Mouse (Mus musculus): Measurements from ENCODE around the gene Kif28. TPM values are rescaled to one million over a fixed set of nuclear protein-coding genes. Genes with fewer than 3 reads are reported as not detected.
"Not testable (repeated sequence)": the region's sequence is repeated elsewhere in the genome, so short reads cannot be mapped to it uniquely, and the experiment has no call there.

The Kif28 gene
- polyA plus RNA-seq, 1 experiment from 2014 or later, result not detected

DNA sequence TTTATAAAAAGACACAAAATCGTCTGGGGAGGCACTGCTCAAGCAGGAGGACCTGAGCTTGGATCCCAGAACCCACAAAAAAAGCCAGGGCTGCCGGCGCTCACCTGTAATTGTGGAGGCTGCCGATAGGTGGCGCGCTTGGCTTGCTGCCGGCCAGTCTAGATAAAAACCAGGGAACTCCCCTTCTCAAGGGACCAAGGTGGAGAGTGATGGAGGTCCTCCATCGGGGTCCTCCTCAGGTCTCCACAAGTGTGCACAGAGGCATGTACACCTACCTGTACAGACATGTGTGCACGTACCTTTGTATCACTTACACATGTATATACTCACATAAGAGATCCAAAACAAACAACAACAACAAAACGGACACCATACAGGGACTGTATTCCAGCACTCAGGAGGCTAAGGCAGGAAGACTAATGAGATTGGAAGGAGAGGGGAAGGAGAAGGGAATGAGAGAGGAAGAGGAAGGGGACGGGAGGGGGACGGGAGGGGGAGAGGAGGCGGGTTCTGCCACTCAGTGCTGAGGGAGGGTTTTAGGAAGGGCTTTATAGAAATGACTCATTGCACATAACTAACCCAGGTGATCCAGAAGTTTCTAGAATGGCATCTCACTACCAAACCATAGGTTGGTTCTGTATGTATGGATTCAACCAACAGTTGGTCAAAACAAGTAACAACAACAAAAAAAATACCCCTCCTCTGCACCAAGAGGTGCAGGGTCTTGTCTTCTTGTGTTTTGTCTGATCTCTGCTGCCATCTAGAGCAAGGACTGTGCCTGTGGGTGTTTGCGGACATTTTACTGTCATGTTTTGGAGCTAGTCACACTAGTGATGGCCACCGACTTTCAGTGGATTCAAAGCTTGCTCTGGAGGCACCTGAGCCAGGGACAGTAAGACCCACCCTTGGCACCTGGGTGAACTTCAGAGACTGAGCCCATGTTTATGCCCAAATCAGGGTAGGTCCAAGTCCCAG, 10.3 kb downstream of the Kif28 start:
- Histone ChIP-seq H3K36me3 (replicated peaks) (no peaks in the 10 kb centered on the region), H3K27me3 (no peaks in the 10 kb centered on the region), H3K27ac (no peak overlapping the region), H3K4me1 (no peaks in the 10 kb centered on the region), H3K9ac (no peak overlapping the region), H3K9me3 (no peaks in the 10 kb centered on the region), H3K4me3 (replicated peaks) (no peak overlapping the region), H3K4me2 (no peak overlapping the region)
- WGBS, result 38% methylated on average over 15 of the region's 15 CpGs
- no peak for ATAC-seq (ENCODE audit: low FRiP score)

DNA sequence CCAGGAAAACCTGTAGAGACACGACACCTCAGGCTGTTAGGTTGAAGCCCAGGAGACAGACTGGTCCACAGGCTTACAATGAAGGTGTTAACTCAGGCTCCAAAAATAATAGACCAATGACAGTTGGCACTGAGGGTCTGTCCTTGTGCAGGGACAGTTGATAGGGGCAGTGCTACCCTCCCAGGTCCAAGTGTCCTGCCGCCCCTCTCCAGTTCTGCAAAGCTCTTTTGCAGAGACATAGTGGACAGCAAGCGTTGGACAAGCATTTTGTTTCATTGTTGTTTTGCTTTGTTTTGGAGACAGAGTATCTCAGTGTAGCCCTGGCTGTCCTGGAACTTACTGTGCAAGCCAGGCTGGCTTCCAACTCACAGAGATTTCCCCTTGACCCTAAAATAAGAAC, 13.7 kb downstream of the Kif28 start:
- no peaks in the 10 kb centered on the region for H3K27me3 ChIP-seq
- H3K4me3 ChIP-seq (replicated peaks), result no peak overlapping the region
- ATAC-seq (ENCODE audit: low FRiP score), result no peak
- 93% methylated on average over 3 of the region's 3 CpGs for WGBS
- H3K36me3 ChIP-seq (replicated peaks), result no peaks in the 10 kb centered on the region
- no peak overlapping the region for H3K4me2 ChIP-seq
- no peaks in the 10 kb centered on the region for H3K4me1 ChIP-seq
- no peak overlapping the region for H3K27ac ChIP-seq
- no peak overlapping the region for H3K9ac ChIP-seq
- H3K9me3 ChIP-seq, result no peaks in the 10 kb centered on the region

DNA sequence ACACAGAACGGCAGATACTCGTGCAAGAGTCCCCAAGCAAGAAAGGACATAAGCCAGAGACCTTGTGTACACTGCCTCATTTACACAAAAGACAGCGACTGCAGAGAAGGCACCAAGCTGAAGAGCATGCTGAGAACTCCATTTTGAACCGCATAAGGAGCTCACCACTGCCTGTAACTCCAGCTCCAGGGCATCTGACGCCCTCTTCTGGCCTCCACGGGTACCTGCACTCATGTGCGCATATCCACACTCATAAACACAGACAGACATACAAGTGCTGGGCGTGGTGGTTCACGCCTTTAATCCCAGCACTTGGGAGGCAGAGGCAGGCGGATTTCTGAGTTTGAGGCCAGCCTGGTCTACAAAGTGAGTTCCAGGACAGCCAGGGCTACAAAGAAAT, 16.4 kb downstream of the Kif28 start:
- no peak overlapping the region for H3K27ac ChIP-seq
- no peaks in the 10 kb centered on the region for H3K36me3 ChIP-seq (replicated peaks)
- H3K9ac ChIP-seq, result no peak overlapping the region
- H3K27me3 ChIP-seq, result no peaks in the 10 kb centered on the region
- no peak overlapping the region for H3K4me2 ChIP-seq
- no peaks in the 10 kb centered on the region for H3K9me3 ChIP-seq
- H3K4me1 ChIP-seq, result no peaks in the 10 kb centered on the region
- 86% methylated on average over 10 of the region's 10 CpGs for WGBS
- ATAC-seq (ENCODE audit: low FRiP score), result no peak
- no peak overlapping the region for H3K4me3 ChIP-seq (replicated peaks)

DNA sequence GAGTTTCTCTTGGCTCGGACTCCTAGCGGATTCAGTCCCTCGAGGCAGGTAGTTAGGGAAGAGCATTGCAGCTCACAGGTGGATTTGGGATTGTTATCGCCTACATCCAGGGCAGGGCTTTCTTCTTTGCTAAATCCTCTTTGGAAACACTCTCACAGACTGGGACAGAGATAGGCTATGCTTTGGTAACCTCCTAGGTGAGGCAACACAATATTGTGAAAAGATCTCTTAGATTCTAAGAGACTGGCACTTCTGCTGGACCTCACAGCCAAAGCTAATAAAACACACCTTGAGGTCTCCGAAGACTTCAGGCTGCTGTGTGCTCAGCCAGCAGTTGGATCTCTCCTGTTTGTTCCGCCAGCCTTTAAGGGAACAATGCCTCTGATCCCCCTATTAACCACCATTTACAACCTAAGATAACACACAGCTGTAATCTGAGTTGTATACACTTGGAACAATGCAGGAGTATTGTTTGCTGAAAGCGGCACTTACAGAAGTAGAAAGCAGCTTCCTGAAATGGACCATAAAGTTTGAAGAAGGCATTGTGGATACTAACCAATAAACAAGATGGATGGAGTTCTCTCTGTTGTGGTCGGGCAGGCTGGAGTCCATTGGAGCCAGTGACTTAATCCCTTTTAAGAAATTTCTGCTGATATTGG, 22.1 kb downstream of the Kif28 start:
- Histone ChIP-seq H3K4me1 (no peaks in the 10 kb centered on the region), H3K9me3 (no peaks in the 10 kb centered on the region), H3K4me3 (replicated peaks) (no peak overlapping the region), H3K9ac (no peak overlapping the region), H3K36me3 (replicated peaks) (no peaks in the 10 kb centered on the region), H3K27ac (no peak overlapping the region), H3K27me3 (no peaks in the 10 kb centered on the region), H3K4me2 (no peak overlapping the region)
- ATAC-seq (ENCODE audit: low FRiP score), result no peak
- WGBS, result 72% methylated on average over 8 of the region's 8 CpGs

DNA sequence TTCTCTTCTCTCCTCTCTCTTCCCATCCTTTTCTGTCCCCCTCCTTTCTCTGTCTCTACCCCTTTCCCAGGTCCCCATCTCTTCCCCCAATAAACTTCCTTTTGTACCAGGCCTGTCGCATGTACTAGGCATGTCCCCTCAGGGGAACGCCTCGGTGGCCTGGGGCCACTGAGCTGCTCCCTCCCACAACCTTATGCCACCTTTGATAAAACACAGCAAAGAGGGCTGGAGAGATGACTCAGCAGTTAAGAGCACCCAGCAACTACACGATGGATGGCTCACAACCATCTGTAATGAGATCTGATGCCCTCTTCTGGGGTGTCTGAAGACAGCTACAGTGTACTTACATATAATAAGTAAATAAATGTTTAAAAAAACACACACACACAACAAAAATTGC, 29.3 kb downstream of the Kif28 start:
- WGBS, result 93% methylated on average over 4 of the region's 4 CpGs
- Histone ChIP-seq H3K9ac (no peak overlapping the region), H3K4me3 (replicated peaks) (no peak overlapping the region), H3K36me3 (replicated peaks) (no peaks in the 10 kb centered on the region), H3K4me1 (no peaks in the 10 kb centered on the region), H3K9me3 (no peaks in the 10 kb centered on the region), H3K27ac (no peak overlapping the region), H3K27me3 (no peaks in the 10 kb centered on the region), H3K4me2 (no peak overlapping the region)
- ATAC-seq (ENCODE audit: low FRiP score), result no peak

DNA sequence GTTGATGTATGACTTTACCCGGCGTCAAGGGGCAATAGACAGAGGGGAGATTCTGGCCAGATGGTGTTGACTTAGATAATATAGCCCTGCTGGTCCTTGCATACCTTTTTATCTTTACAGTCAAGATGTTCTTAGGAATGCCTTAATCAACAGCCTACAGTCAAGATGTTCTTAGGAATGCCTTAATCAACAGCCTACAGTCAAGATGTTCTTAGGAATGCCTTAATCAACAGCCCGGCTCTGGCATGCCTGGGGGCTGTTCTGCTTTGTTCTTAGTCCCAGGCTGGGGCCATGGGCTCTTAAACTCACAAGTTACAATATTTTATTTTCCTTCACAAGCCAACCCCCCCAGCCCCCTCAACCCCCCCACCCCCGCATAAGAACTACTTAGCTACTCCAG, 29.8 kb downstream of the Kif28 start:
- not testable (repeated sequence) for H3K4me1 ChIP-seq; ATAC-seq (ENCODE audit: low FRiP score); H3K9ac ChIP-seq; H3K27ac ChIP-seq; H3K4me3 ChIP-seq (replicated peaks); H3K36me3 ChIP-seq (replicated peaks); H3K9me3 ChIP-seq; H3K27me3 ChIP-seq; H3K4me2 ChIP-seq
- 98% methylated on average over 4 of the region's 4 CpGs for WGBS

DNA sequence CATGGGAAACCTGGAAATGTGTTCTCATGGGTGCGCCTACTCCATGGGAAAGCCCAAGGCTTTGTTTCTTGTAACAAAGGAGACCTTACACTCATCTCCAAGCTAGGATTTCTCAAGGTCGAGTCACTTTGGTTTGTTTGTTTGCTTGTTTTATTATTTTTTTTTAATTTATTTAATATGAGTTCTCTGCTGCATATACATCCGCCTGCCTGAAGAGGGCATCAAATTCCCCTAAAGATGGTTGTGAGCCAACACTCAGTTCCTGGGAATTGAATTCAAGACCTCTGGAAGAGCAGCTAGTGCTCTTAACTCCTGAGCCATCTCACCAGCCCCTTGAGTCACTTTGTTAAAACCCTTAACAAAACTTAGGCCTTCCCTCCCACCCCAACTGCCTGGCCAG, 31.7 kb downstream of the Kif28 start:
- no peaks in the 10 kb centered on the region for H3K4me1 ChIP-seq
- no peak overlapping the region for H3K9ac ChIP-seq
- no peaks in the 10 kb centered on the region for H3K36me3 ChIP-seq (replicated peaks)
- 93% methylated on average over 3 of the region's 3 CpGs for WGBS
- ATAC-seq (ENCODE audit: low FRiP score), result no peak
- no peak overlapping the region for H3K4me2 ChIP-seq
- H3K4me3 ChIP-seq (replicated peaks), result no peak overlapping the region
- no peaks in the 10 kb centered on the region for H3K27me3 ChIP-seq
- H3K9me3 ChIP-seq, result no peaks in the 10 kb centered on the region
- no peak overlapping the region for H3K27ac ChIP-seq

DNA sequence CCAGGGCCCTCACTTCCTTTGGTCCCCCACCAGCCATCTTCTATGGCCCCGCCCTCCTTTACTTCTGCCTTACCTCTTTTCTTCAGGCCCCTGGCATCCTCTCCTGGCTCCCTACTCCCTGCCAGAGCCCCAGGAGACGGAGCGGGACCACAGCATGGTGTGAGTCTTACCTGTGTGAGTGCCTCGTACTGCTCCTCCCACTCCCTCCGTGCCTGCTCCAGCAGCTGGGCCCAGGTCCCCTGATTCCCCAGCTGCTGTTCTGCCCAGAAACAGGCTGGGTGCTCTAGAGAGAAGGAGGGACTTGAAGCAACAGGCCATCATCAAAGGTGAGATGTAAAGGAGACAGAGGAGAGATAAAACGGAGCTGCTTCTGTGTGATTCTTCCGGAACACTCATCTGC, 32.4 kb downstream of the Kif28 start:
- WGBS, result 87% methylated on average over 7 of the region's 7 CpGs
- Histone ChIP-seq H3K9me3 (no peaks in the 10 kb centered on the region), H3K4me2 (no peak overlapping the region), H3K4me1 (no peaks in the 10 kb centered on the region), H3K27me3 (no peaks in the 10 kb centered on the region), H3K9ac (no peak overlapping the region), H3K36me3 (replicated peaks) (no peaks in the 10 kb centered on the region), H3K27ac (no peak overlapping the region), H3K4me3 (replicated peaks) (no peak overlapping the region)
- ATAC-seq (ENCODE audit: low FRiP score), result no peak

DNA sequence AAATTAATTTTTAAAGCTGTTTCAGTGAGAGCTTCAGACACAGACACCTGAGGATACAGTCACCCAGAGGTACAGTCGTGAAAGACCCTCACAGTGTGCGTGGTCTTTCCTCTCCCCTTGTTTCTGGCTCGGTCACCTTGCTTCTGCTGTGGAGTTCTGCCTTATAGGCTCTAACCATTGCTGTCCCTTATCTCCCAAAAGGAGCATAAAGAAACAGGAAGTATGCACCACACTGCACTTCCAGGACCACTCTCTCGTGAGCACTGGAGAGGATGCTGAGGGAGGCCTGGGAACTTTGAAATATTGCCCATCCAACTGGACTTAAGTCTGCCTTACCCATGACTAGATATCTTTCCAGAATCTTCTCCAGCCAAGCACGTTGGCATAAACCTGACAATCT, 34.3 kb downstream of the Kif28 start:
- H3K4me2 ChIP-seq, result no peak overlapping the region
- H3K27me3 ChIP-seq, result no peaks in the 10 kb centered on the region
- H3K9ac ChIP-seq, result no peak overlapping the region
- no peak for ATAC-seq (ENCODE audit: low FRiP score)
- WGBS, result 96% methylated on average over 5 of the region's 5 CpGs
- H3K9me3 ChIP-seq, result no peaks in the 10 kb centered on the region
- no peaks in the 10 kb centered on the region for H3K4me1 ChIP-seq
- H3K27ac ChIP-seq, result no peak overlapping the region
- no peaks in the 10 kb centered on the region for H3K36me3 ChIP-seq (replicated peaks)
- H3K4me3 ChIP-seq (replicated peaks), result no peak overlapping the region

DNA sequence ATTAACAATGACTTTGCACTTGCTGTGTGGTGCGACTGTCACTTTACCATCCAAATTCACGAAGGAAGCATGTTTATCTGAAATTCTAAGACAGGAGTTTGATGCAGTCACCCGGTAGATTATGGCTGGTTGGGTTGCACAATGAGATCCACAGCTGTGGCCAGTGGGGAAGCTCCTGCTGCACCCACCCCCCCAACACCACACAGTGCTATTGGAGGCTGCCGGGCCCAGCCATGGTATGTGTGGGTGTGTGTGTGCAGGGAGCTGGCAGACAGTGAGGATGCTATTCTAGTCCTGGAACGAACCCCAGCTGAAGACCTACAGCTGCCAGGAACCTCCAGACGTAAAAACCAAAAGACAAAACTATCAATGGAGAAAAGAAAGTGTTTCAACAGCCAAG, 35.7 kb downstream of the Kif28 start:
- H3K4me1 ChIP-seq, result no peaks in the 10 kb centered on the region
- no peak overlapping the region for H3K4me3 ChIP-seq (replicated peaks)
- H3K4me2 ChIP-seq, result no peak overlapping the region
- no peak for ATAC-seq (ENCODE audit: low FRiP score)
- no peak overlapping the region for H3K9ac ChIP-seq
- 86% methylated on average over 6 of the region's 6 CpGs for WGBS
- no peaks in the 10 kb centered on the region for H3K27me3 ChIP-seq
- H3K9me3 ChIP-seq, result no peaks in the 10 kb centered on the region
- no peaks in the 10 kb centered on the region for H3K36me3 ChIP-seq (replicated peaks)
- H3K27ac ChIP-seq, result no peak overlapping the region

DNA sequence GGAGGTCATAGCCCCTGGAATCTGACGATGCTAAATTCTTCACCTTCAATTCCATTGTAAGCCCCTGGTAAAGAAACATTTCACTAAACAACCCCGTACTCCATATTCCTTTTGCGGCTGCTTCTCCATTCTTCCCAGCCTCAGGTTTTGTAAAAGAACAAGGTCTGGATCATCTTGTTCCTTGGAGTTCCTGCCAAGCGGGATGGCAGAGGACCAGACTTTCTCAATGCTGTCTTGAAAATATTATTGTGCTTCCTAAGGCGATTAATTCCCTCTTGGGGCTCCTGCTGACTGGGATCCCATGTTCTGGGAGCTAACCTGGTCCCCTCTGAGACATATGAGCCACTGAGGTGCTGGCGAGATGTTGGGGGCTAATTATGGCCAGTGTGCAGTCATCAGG, 39.9 kb downstream of the Kif28 start:
- WGBS, result 87% methylated on average over 6 of the region's 6 CpGs
- no peaks in the 10 kb centered on the region for H3K9me3 ChIP-seq
- H3K4me3 ChIP-seq (replicated peaks), result no peak overlapping the region
- no peaks in the 10 kb centered on the region for H3K4me1 ChIP-seq
- no peak overlapping the region for H3K27ac ChIP-seq
- H3K9ac ChIP-seq, result no peak overlapping the region
- H3K4me2 ChIP-seq, result no peak overlapping the region
- ATAC-seq (ENCODE audit: low FRiP score), result no peak
- no peaks in the 10 kb centered on the region for H3K27me3 ChIP-seq
- no peaks in the 10 kb centered on the region for H3K36me3 ChIP-seq (replicated peaks)

DNA sequence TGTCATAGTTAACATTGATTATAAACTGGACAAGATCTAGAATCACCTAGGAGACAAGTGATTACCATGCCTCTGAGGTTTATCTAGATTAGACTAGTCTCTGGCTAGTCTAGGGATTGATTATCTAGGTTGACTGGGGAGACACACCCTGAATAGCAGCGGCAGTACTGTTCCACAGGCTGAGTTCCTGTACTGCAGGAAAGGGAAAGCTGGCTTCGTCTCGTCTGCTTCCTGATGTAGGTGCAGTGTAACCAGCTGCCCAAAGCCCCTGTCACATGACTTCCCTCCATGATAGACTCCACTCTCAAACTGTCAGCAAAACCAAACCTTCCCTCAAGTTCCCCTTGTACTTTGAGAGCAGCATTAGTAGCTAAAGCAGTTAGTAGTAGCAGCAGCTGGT, 40.9 kb downstream of the Kif28 start:
- no peak for ATAC-seq (ENCODE audit: low FRiP score)
- no peak overlapping the region for H3K4me2 ChIP-seq
- H3K4me3 ChIP-seq (replicated peaks), result no peak overlapping the region
- no peaks in the 10 kb centered on the region for H3K36me3 ChIP-seq (replicated peaks)
- H3K27me3 ChIP-seq, result no peaks in the 10 kb centered on the region
- no peak overlapping the region for H3K9ac ChIP-seq
- no peak overlapping the region for H3K27ac ChIP-seq
- WGBS, result 85% methylated on average over 3 of the region's 3 CpGs
- H3K4me1 ChIP-seq, result no peaks in the 10 kb centered on the region
- no peaks in the 10 kb centered on the region for H3K9me3 ChIP-seq

DNA sequence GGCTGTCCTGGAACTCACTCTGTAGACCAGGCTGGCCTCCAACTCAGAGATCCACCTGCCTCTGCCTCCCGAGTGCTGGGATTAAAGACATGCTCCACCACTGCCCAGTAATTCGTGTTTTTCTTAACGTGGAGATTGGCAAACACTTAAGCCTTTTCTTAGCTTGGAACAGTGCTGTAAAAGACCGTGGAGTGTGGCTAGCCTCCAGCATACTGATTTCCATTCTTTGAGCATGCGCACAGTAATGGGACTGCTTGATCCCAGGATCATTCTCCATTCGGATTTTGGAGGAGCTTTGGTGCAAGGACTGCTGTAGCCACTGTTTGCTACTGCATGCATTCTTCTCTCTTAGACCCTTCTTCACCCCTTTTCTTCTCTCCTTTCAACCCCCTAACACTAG, 55.6 kb downstream of the Kif28 start:
- Histone ChIP-seq H3K9ac (no peak overlapping the region), H3K9me3 (no peaks in the 10 kb centered on the region), H3K4me3 (replicated peaks) (no peak overlapping the region), H3K36me3 (replicated peaks) (peaks cover 24% of the 10 kb centered on the region), H3K27ac (no peak overlapping the region), H3K4me2 (no peak overlapping the region), H3K4me1 (no peaks in the 10 kb centered on the region), H3K27me3 (no peaks in the 10 kb centered on the region)
- ATAC-seq (ENCODE audit: low FRiP score), result no peak
- 70% methylated on average over 6 of the region's 6 CpGs for WGBS

All from forebrain, embryonic 12.5 days (tissue).